Mouse (Mus musculus): ENCODE results near the gene Arhgap11a. TPM values are rescaled to one million over a fixed set of nuclear protein-coding genes. Genes with fewer than 3 reads are reported as not detected.
A peak's percentile ranks its signal among the peaks of the same experiment; 100 is the strongest.

The Arhgap11a gene
- total RNA-seq (2021) = 12.3 and 12.9 TPM in 2 replicates
- long read RNA-seq, experiment 1, full-length matches to known transcripts = 5 of 8 reads
- long read RNA-seq, experiment 1, partial matches to known transcripts = 1 of 8 reads
- long read RNA-seq, experiment 1, other reads (novel, unspliced or antisense) = 2 of 8 reads
- long read RNA-seq, experiment 2, full-length matches to known transcripts = 6 of 7 reads
- long read RNA-seq, experiment 2, partial matches to known transcripts = 0 of 7 reads
- long read RNA-seq, experiment 2, other reads (novel, unspliced or antisense) = 1 of 7 reads

DNA sequence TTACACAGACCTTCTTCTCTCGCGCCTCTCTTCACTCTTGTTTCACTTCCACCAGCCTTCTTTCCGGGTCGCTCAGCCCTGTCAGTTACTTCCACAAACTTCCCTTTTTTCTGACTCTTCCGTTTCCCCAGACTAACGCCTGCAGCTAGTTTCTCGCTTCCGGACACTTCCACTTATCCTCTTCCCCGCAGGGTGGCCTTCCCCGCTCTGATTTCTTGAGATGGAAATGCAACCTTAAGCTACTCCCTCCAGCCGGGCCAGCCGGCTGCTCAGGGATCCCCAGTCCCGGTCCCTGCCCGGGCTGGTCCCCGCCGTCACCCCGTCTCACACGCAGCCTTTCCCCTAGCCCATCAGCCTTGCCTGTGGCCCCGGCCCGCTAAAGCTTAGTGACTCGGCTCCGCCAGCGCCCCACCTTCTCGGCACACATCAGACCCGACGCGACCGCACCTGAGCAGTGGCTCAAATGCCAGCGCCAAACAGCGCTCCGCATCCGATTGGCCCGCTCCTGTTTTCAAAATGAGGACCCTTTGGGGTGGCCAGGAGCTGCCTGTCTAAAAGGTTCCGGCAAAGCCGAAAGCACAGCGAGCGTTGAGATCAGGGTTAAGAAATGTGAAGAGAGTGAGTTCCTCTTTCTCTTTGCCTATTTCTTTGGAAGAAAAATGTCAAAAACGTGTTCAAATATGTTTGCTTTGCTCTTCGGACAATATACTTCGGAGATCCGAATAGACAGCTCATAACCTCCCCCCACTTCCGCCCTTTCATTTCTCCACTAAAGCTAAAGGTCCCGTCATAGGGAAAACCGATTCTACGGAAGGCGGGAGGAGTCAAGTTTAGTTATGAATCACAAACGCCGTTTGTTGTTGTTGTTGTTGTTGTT, at the start of gene Arhgap11a:
TSS of gene Arhgap11a (minus strand) at position 417 of the 877 bp plus-strand sequence.
- DNase-seq = peak; percentile 93

GRCm38 (mm10) chr2:113893385-113894122, 45.1 kb upstream of the Arhgap11a start:
- no peak for DNase-seq

DNA sequence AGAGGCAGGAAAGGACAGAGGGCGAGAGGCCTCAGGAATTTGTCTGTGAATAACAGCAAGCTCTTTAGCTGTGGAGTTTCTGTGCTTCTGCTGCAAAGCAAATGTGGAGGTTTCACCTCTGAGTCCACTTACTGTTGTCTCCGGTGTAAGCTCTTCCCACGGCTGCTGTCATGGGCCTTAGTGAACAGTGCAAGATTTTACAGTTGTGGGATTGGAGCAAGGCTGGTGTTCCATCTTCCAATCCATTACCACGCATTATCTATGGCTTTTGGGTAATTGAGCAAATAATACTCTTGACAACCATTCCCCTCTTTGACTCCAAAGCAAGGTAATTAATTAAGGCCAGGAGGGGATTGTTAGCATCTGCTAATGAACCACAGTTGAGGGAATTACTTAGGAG, 38.7 kb upstream of the Arhgap11a start:
- no peak for DNase-seq

GRCm38 (mm10) chr2:113886061-113886460, 37.6 kb upstream of the Arhgap11a start:
- no peak for DNase-seq

GRCm38 (mm10) chr2:113870115-113870514, 21.7 kb upstream of the Arhgap11a start:
- DNase-seq = no peak

DNA sequence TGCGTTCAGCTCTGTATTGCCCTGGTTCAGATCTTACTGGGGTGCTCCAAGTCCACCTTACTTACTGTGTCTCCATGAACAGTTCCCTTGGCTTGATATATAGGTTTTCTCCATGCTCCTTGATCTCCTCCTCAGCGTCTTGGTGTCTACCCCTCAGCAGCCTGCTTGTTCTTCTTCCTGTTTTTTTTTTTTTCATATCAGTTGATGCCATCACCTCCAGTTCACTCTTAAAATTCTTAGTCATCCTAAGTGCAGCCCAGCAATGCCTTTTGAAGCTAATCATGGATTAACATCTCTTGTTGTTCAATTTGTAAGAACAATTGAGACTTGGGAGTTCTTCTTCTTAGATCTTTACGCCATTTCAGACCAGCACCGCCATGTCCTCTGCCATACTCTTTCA, 19.9 kb upstream of the Arhgap11a start:
- DNase-seq = no peak

GRCm38 (mm10) chr2:113866155-113866554, 17.7 kb upstream of the Arhgap11a start:
- DNase-seq = no peak

DNA sequence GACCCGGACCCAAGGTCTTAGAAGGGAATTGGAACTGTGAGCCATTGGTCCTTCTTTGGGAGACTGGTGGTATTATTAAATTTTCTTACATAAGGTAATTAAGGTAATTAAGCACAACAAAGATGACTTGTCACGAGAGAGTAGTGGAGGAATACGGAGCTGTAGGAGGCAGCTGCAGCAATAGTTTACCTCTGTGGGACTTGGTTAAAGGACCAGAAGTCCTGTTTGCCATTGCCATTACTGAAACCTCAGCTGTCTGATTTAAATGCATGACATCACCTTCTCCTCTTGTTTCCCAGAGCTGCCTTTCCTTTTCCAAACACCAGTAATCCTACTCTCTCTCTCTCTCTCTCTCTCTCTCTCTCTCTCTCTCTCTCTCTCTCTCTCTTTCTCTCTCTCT, 680 bp upstream of the Arhgap11a start:
- DNase-seq = no peak

- no peak for DNase-seq
Observed at GRCm38 (mm10) chr2:113847678-113848244, 700 bp downstream of the Arhgap11a start.

GRCm38 (mm10) chr2:113845081-113845480, 3.4 kb downstream of the Arhgap11a start:
- no peak for DNase-seq

GRCm38 (mm10) chr2:113841656-113842437, 6.6 kb downstream of the Arhgap11a start:
- no peak for DNase-seq

DNA sequence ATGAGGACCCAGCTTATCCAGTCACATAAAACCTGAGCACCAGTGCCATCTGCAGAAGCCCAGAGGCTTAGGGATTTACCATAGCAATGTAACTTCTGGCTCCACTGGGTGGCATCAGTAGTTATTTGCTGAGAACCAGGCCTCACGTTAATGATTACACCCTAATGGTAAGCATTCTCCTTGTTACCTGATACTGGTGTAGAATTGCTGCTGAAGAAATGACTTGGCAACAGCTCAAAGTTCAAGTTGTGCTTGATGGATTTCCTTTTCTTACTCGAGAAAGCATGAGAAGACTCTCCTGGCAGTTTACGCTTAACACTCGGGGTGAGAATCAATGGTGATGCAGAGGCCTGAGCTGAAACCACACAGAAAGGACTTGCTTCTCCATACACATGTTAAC, 9.0 kb downstream of the Arhgap11a start:
- DNase-seq = no peak

GRCm38 (mm10) chr2:113835219-113835618, 13.2 kb downstream of the Arhgap11a start:
- no peak for DNase-seq

DNA sequence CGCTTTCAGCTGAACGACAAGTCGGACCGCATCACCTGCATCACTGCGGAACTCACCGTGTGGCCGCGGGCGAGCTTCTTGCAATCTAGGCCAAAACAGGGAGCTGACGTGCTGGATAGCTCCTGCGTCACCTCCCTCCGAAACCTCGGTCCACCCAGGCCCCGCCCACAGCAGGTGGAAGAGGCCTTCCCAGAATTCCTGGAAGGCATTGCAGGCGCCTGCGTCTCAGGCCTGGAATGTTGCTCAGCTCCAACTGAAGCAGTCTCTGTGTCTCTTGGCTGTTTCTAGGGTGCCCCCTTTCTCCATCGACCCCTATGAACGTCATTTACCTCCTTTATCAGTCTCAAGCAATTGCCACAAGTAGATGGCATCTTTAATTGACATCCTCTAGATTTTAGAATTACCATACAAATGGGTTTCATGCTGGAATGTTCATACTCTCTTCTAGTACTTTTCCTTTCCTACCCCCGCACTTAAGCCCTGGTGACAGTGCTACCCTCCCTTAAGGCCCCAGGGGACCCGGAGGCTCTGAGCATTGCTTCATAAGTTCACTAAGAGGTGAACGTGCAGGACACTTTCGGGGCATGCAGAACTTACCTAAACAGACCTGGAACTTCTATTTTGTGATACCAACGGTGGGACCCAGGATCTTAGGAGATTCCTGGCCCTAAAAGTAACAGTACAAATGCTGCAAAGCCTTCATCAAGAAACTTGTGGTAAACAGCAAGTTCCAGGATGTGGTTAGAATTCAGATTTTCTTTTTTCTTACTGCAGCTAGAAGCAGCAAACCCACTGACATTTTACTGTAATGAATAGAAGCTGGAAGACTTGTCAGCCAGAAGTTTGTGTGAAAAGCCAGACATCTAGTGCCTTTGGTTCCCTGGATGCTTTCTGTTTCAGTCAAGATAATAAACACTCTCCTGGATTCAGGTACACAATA, 19.2 kb downstream of the Arhgap11a start, which contains the start of gene Scg5:
TSS of gene Scg5 (minus strand) at position 179 of the 940 bp plus-strand sequence.
- peak; percentile 79 for DNase-seq

DNA sequence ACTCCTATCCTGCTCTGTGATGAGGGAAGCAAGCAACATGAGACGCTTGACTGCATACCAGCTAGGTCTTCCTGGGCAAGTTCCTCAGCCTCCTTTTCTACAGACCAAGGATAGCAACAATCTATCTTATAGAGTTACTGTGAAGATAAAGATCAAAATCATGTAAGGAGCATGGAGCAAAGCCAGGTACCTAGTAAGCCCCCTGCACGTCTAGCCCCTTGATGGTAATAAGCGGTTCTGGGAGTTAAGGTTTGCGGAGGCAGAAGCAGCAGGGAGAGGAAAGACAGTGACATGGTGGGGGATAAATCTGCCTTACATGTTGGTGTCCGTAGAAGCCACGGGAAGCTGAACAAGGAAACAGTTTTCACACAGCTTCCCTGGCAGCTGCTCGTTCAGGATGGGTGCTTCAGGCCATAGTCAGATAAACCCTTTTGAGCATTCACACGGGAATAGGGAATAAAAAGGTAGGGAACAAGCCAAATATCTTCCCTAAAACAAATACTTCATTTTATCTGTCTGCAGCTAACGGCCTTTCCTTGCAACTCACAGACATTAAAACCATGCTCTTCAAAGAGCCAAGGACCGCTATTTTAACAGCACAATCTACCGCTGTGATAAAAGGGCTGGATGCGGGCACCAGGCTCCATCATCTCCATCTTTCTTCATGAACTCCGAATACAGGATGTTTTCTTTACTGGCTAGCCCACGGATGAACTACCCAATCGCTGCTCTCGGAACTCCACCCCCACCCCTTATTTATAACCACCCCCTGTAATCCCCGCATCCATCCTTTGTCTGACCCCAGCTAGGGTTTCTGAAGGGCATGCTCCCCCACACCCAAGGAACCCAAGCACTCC, 20.1 kb downstream of the Arhgap11a start:
- no peak for DNase-seq

DNA sequence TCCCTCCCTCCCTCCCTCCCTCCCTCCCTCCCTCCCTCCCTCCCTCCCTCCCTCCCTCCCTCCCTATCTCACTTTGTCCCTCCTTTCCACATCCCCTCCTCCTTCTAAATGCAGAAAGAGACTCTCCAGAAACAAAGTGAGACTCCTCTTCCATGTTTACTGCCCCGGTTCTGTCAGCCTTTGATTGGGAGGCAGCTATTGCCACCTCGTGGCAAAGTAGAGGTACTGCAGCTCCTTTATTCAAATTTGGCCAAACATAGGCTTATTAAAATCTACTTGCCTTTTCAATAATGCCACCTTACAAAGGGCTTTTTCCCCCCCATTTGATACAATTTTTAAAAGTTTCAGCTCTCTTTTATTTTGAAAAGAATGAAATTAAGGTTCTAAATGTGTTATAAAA, 24.6 kb downstream of the Arhgap11a start:
- peak; percentile 34 for DNase-seq

- no peak for DNase-seq
Observed at GRCm38 (mm10) chr2:113822367-113822766, 26.1 kb downstream of the Arhgap11a start.

DNA sequence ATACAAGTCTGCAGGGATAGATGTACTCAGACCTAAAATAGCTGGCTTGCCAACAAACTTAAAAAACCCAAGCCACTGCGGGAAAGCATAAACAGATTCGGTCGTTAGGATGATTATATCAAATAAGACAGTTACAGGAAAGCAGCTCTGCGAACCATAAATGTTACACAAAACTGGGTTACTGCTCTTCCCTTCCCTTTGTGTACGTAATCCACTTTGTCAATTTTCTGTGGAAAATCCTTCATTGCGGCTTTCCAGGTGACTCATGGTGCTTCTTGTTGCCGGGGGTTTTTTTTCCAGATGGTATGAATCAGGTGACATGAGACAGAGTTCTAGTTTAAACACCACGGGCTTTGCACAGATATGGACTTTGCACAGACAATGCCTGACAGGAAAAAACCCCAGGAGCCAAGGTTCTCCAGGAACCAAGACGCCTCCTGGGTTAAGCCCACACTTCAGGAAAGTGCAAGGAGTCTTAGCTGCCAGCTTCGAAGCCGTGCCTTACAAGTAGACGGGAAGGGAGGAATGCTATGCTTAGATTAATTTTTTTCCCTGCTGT, 27.2 kb downstream of the Arhgap11a start:
- DNase-seq = no peak

DNA sequence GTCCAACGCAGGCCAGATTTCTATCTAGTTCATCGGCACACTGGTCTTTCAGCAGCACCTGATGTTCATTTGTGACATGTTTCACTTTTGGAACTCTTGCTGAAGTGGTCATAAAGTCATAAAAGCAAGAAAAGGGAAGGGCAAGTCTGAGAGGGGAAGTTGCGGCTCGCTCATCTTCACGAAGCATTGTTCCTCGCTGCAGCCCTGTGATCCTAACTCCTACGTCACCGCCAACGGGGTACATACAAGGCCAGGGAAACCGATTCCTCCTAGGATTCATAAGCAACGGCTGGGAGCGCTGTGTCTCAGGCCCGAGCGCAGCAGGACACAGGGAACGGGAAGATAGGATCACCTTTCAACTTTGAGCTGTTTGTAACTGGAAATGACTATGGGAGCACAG, 28.3 kb downstream of the Arhgap11a start:
- no peak for DNase-seq
